Mouse (Mus musculus): ENCODE measurements at regions not wholly inside any gene's neighbourhood (a gene's known extent, or its start where the extent isn't known, plus 50 kb on each side); places are given as distances from the start of the nearest gene placed in this dataset.

- no peaks in the 10 kb centered on the region for H3K4me1 ChIP-seq (replicated peaks; ENCODE audit: insufficient read depth, low read length)
- H3K36me3 ChIP-seq (ENCODE audit: insufficient read depth, low read length) = no peaks in the 10 kb centered on the region
- no peaks in the 10 kb centered on the region for H3K27me3 ChIP-seq (ENCODE audit: insufficient read depth, low read length)
- no peak overlapping the region for H3K4me3 ChIP-seq (replicated peaks; ENCODE audit: low read depth, low read length)
- DNase-seq (ENCODE audit: low spot score) = no peak
- H3K9me3 ChIP-seq (replicated peaks; ENCODE audit: low read length) = no peaks in the 10 kb centered on the region
- ATAC-seq (replicated peaks; ENCODE audit: low FRiP score, low read depth) = no peak
- no peak overlapping the region for H3K4me2 ChIP-seq (ENCODE audit: low read length)
- H3K27ac ChIP-seq = peak overlapping the region; percentile 57
- H3K9ac ChIP-seq (ENCODE audit: low read depth, low read length) = no peak overlapping the region
- TF ChIP-seq CTCF (IDR thresholded peaks at IDR 0.05; ENCODE audit: low read depth) = no peak
Measured at GRCm38 (mm10) chr2:148338894-148339293, 56.2 kb upstream of the Sstr4 start.

GRCm38 (mm10) chr2:148344193-148344592, 51.0 kb upstream of the Sstr4 start:
- TF ChIP-seq CTCF (IDR thresholded peaks at IDR 0.05; ENCODE audit: low read depth) = no peak
- Histone ChIP-seq H3K27me3 (ENCODE audit: insufficient read depth, low read length) (no peaks in the 10 kb centered on the region), H3K4me3 (replicated peaks; ENCODE audit: low read depth, low read length) (no peak overlapping the region), H3K9ac (ENCODE audit: low read depth, low read length) (no peak overlapping the region), H3K4me2 (ENCODE audit: low read length) (no peak overlapping the region), H3K36me3 (ENCODE audit: insufficient read depth, low read length) (no peaks in the 10 kb centered on the region), H3K9me3 (replicated peaks; ENCODE audit: low read length) (no peaks in the 10 kb centered on the region), H3K4me1 (replicated peaks; ENCODE audit: insufficient read depth, low read length) (no peaks in the 10 kb centered on the region), H3K27ac (no peak overlapping the region)
- ATAC-seq (replicated peaks; ENCODE audit: low FRiP score, low read depth) (no peak), DNase-seq (ENCODE audit: low spot score) (no peak)
- WGBS = 80% methylated on average over 2 of the region's 2 CpGs

Data from kidney, postnatal 0 days (tissue).